Mouse (Mus musculus): ENCODE measurements at regions not wholly inside any gene's neighbourhood (a gene's known extent, or its start where the extent isn't known, plus 50 kb on each side); places are given as distances from the start of the nearest gene placed in this dataset.

DNA sequence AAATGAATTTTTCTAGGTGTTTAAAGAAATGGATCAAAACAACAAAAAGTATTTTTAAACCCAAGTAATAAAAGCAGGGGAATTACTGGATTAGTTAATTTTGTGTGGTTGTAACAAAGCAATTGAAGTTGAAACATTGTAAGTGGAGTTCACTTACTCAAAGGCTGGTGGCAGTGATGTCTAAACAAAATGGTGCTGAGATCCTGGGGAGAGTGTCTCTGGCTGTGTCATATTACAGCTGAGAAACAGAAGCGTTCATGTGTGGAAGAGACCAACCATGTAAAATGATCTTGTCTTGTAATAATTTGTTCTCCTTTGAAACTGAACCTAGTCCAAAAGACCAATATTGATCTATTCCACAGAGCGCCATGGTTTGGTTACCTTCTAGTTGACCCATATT lies 525.2 kb upstream of the Fbxo33 start:
- H3K4me1 ChIP-seq (ENCODE audit: control insufficient read depth, insufficient read depth), result no peaks in the 10 kb centered on the region
- no peak overlapping the region for H3K4me2 ChIP-seq (ENCODE audit: low read depth, low read length)
- no peak for ATAC-seq (ENCODE audit: insufficient read depth, low read depth)
- TF ChIP-seq EP300 (IDR thresholded peaks at IDR 0.05; ENCODE audit: low read depth), result no peak
- no peak for TF ChIP-seq CTCF (IDR thresholded peaks at IDR 0.05; ENCODE audit: low read depth)
- no peak overlapping the region for H3K4me3 ChIP-seq (ENCODE audit: low read depth, low read length)
- no peak overlapping the region for H3K27ac ChIP-seq (ENCODE audit: low read depth)
- no peaks in the 10 kb centered on the region for H3K9me3 ChIP-seq (replicated peaks; ENCODE audit: control insufficient read depth, low read length)
- no peaks in the 10 kb centered on the region for H3K27me3 ChIP-seq (ENCODE audit: control insufficient read depth, insufficient read depth, low read length)
- WGBS, result 78% methylated on average over 2 of the region's 2 CpGs
- no peaks in the 10 kb centered on the region for H3K36me3 ChIP-seq (replicated peaks; ENCODE audit: control insufficient read depth, insufficient read depth, low read length)
- no peak overlapping the region for H3K9ac ChIP-seq (replicated peaks; ENCODE audit: low read depth, low read length)
- no peak for DNase-seq (ENCODE audit: low spot score)

DNA sequence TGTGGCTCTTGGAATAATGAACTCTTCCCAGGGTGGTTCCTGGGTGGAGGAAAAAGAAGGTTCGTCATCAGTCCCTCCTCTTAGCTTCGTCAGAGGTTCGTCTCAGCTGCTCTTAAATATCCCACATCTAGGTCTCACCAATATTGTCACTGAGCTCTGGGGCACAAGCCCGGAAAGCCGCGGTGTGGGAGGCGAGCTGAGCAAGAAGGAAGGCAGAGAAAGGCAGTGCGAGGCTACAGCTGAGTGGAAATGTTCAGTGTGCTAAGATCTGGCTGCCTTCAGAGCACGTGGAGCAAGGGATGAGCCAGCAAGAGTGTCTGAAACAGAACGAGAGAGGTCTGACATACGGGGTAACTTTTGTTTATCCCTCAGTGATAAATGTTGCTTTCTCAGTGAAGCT lies 523.7 kb upstream of the Fbxo33 start:
- ATAC-seq (ENCODE audit: insufficient read depth, low read depth), result no peak
- no peak overlapping the region for H3K27ac ChIP-seq (ENCODE audit: low read depth)
- H3K9ac ChIP-seq (replicated peaks; ENCODE audit: low read depth, low read length), result no peak overlapping the region
- WGBS, result 67% methylated on average over 11 of the region's 11 CpGs
- H3K4me3 ChIP-seq (ENCODE audit: low read depth, low read length), result no peak overlapping the region
- no peaks in the 10 kb centered on the region for H3K36me3 ChIP-seq (replicated peaks; ENCODE audit: control insufficient read depth, insufficient read depth, low read length)
- no peak for TF ChIP-seq CTCF (IDR thresholded peaks at IDR 0.05; ENCODE audit: low read depth)
- TF ChIP-seq EP300 (IDR thresholded peaks at IDR 0.05; ENCODE audit: low read depth), result no peak
- H3K27me3 ChIP-seq (ENCODE audit: control insufficient read depth, insufficient read depth, low read length), result no peaks in the 10 kb centered on the region
- DNase-seq (ENCODE audit: low spot score), result no peak
- H3K4me1 ChIP-seq (ENCODE audit: control insufficient read depth, insufficient read depth), result no peaks in the 10 kb centered on the region
- no peak overlapping the region for H3K4me2 ChIP-seq (ENCODE audit: low read depth, low read length)
- no peaks in the 10 kb centered on the region for H3K9me3 ChIP-seq (replicated peaks; ENCODE audit: control insufficient read depth, low read length)

DNA sequence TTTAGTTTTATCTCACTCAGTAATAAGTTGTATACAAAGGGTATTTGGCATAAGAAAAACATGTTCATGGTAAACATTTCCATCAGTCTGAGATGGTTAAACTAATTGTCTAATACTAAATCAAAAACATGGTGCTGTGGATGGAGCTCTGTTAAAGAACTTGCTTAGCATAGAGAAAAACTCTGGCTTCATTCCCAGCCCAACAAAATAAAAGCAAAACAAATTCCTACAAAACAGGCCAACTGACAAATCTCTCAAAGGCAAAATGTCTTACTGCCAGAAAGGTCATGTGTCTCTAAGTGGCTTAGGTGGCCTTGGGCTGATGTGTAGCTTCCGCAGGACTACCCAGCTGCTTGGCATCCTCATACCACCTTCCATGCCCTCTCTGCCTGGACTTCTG lies 505.4 kb upstream of the Fbxo33 start:
- WGBS, result 86% methylated on average over 1 of the region's 1 CpGs
- Histone ChIP-seq H3K4me2 (ENCODE audit: low read depth, low read length) (no peak overlapping the region), H3K4me3 (ENCODE audit: low read depth, low read length) (no peak overlapping the region), H3K27ac (ENCODE audit: low read depth) (no peak overlapping the region), H3K9ac (replicated peaks; ENCODE audit: low read depth, low read length) (no peak overlapping the region), H3K9me3 (replicated peaks; ENCODE audit: control insufficient read depth, low read length) (no peaks in the 10 kb centered on the region), H3K4me1 (ENCODE audit: control insufficient read depth, insufficient read depth) (no peaks in the 10 kb centered on the region), H3K27me3 (ENCODE audit: control insufficient read depth, insufficient read depth, low read length) (no peaks in the 10 kb centered on the region), H3K36me3 (replicated peaks; ENCODE audit: control insufficient read depth, insufficient read depth, low read length) (no peaks in the 10 kb centered on the region)
- no peak for TF ChIP-seq EP300 (IDR thresholded peaks at IDR 0.05; ENCODE audit: low read depth)
- no peak for TF ChIP-seq CTCF (IDR thresholded peaks at IDR 0.05; ENCODE audit: low read depth)
- ATAC-seq (ENCODE audit: insufficient read depth, low read depth) (no peak), DNase-seq (ENCODE audit: low spot score) (no peak)

DNA sequence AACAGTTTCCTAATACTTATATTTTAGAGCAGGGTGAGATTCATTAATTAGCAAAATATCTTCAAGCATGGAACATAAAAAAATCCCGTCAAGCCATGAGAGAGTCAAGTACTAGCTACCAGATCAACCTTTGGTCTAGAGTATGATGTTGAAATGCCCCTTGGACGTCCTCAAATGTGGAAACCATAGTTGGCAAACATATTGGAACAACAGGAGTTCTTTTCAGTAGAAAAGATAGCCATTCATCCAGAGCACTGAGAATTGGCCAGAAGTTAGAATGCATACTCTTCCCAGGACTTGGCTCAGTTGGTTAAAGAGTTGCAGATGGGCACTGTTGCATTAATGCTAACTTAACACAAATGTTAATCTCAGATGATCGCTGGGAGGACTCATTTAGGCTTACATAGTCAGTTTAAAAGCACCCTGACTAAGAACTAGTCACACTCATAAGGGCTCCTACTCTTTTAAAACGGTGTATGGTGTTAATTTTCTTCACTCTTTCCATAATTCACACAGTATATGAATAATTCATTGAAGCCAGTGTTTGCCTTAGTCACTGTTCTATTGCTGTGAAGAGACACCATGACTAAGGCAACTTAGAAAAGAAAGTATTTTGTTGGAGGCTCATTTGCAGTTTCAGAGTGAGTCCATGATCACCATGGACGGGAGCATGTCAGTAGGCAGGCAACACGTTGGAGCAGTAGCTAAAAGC lies 503.1 kb upstream of the Fbxo33 start:
- Histone ChIP-seq H3K4me2 (ENCODE audit: low read depth, low read length) (no peak overlapping the region), H3K9ac (replicated peaks; ENCODE audit: low read depth, low read length) (no peak overlapping the region), H3K27ac (ENCODE audit: low read depth) (no peak overlapping the region), H3K4me1 (ENCODE audit: control insufficient read depth, insufficient read depth) (no peaks in the 10 kb centered on the region), H3K27me3 (ENCODE audit: control insufficient read depth, insufficient read depth, low read length) (no peaks in the 10 kb centered on the region), H3K36me3 (replicated peaks; ENCODE audit: control insufficient read depth, insufficient read depth, low read length) (no peaks in the 10 kb centered on the region), H3K4me3 (ENCODE audit: low read depth, low read length) (no peak overlapping the region), H3K9me3 (replicated peaks; ENCODE audit: control insufficient read depth, low read length) (no peaks in the 10 kb centered on the region)
- DNase-seq (ENCODE audit: low spot score) (no peak), ATAC-seq (ENCODE audit: insufficient read depth, low read depth) (no peak)
- WGBS, result 61% methylated on average over 6 of the region's 6 CpGs
- TF ChIP-seq EP300 (IDR thresholded peaks at IDR 0.05; ENCODE audit: low read depth) (no peak), CTCF (IDR thresholded peaks at IDR 0.05; ENCODE audit: low read depth) (no peak)

DNA sequence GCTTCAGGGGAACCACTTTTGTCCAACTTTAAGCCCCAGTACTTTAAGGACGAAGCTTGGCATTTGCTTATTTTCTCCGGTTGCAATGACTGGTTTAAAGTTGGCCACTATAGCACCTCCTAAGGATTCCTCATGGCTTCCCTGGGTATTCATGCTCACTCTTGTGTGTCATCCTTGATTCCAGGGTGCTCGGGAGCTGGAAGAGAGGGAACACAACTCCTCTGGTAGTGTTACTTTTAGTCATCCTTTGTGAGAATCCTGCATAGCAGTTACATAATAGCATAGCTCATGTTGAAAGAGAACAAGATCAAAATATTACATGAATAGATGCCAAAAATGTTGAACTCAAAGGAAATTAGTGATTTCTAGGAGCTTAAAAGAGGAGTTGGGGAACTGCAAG lies 493.7 kb upstream of the Fbxo33 start:
- Histone ChIP-seq H3K4me2 (ENCODE audit: low read depth, low read length) (no peak overlapping the region), H3K4me3 (ENCODE audit: low read depth, low read length) (no peak overlapping the region), H3K27ac (ENCODE audit: low read depth) (no peak overlapping the region), H3K36me3 (replicated peaks; ENCODE audit: control insufficient read depth, insufficient read depth, low read length) (no peaks in the 10 kb centered on the region), H3K4me1 (ENCODE audit: control insufficient read depth, insufficient read depth) (no peaks in the 10 kb centered on the region), H3K9me3 (replicated peaks; ENCODE audit: control insufficient read depth, low read length) (no peaks in the 10 kb centered on the region), H3K9ac (replicated peaks; ENCODE audit: low read depth, low read length) (no peak overlapping the region), H3K27me3 (ENCODE audit: control insufficient read depth, insufficient read depth, low read length) (no peaks in the 10 kb centered on the region)
- no peak for DNase-seq (ENCODE audit: low spot score)
- TF ChIP-seq EP300 (IDR thresholded peaks at IDR 0.05; ENCODE audit: low read depth) (no peak), CTCF (IDR thresholded peaks at IDR 0.05; ENCODE audit: low read depth) (no peak)
- WGBS, result 67% methylated on average over 3 of the region's 3 CpGs
- ATAC-seq (ENCODE audit: insufficient read depth, low read depth), result no peak

DNA sequence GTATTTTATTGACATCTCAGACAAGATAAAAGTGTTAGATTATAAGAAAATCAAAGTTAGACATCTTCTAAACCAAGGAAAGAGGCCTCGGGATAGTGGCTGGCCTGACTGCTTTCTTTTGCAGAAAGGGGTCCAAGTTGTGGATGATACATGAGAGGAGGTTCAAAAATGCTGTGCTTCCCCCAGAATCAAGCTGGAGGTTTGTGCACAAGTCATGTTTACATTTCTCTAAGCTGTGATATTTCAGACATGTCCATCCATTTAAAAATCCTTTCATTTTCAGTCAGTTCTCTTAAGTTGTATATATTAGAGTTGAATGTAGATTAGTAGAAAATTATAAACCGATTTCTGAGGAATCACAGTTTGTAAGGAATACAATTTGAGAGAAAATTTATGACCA lies 463.7 kb upstream of the Fbxo33 start:
- Histone ChIP-seq H3K9me3 (replicated peaks; ENCODE audit: control insufficient read depth, low read length) (no peaks in the 10 kb centered on the region), H3K4me1 (ENCODE audit: control insufficient read depth, insufficient read depth) (no peaks in the 10 kb centered on the region), H3K9ac (replicated peaks; ENCODE audit: low read depth, low read length) (no peak overlapping the region), H3K36me3 (replicated peaks; ENCODE audit: control insufficient read depth, insufficient read depth, low read length) (no peaks in the 10 kb centered on the region), H3K4me3 (ENCODE audit: low read depth, low read length) (no peak overlapping the region), H3K27me3 (ENCODE audit: control insufficient read depth, insufficient read depth, low read length) (no peaks in the 10 kb centered on the region), H3K4me2 (ENCODE audit: low read depth, low read length) (no peak overlapping the region), H3K27ac (ENCODE audit: low read depth) (no peak overlapping the region)
- ATAC-seq (ENCODE audit: insufficient read depth, low read depth) (no peak), DNase-seq (ENCODE audit: low spot score) (no peak)
- 65% methylated on average over 2 of the region's 2 CpGs for WGBS
- TF ChIP-seq EP300 (IDR thresholded peaks at IDR 0.05; ENCODE audit: low read depth) (no peak), CTCF (IDR thresholded peaks at IDR 0.05; ENCODE audit: low read depth) (no peak)

All from heart, postnatal 0 days (tissue).